ENCODE assay signal across 9 mouse cellular contexts in genomic region chr10:24596869-24597339, GRCm38 (mm10). TPM values are rescaled to one million over a fixed set of nuclear protein-coding genes. Genes with fewer than 3 reads are reported as not detected.
DNase-seq lines count a peak whose midpoint lies in the region; ATAC-seq and TF ChIP-seq lines count a peak whose summit lies in the region.
"Had no signal": no experiment of that assay in that cellular context is flagged by ENCODE, and none has a peak within 500 bp of the region (broad histone marks: within the 10 kb centered on the region; RNA-seq: fewer than 3 reads in every experiment).

No protein-coding gene starts in this region.

- TF ChIP-seq CTCF in embryonic fibroblast, embryonic 13.5 days (IDR thresholded peaks at IDR 0.05; ENCODE audit: borderline replicate concordance, insufficient read depth, low read length), result no peak

- H3K4me3 ChIP-seq in embryonic fibroblast, embryonic 13.5 days (ENCODE audit: insufficient read depth, low read length), result peak overlapping the region; percentile 61
- H3K4me3 ChIP-seq: erythroblast, embryonic 14.5 days had no signal

- 0 out of 2 replicates have a peak, but pooled peaks have one; percentile 50 for TF ChIP-seq POLR2A in embryonic fibroblast, embryonic 13.5 days (IDR thresholded peaks at IDR 0.05; ENCODE audit: low read depth, low read length)

- peaks cover 11% of the 10 kb centered on the region for H3K4me1 ChIP-seq in embryonic fibroblast, embryonic 13.5 days (ENCODE audit: control insufficient read depth, insufficient read depth, low read length)

- ATAC-seq in frontal cortex, adult (ENCODE audit: low TSS enrichment), result peak; percentile 38

- intact Hi-C loops in heart, postnatal 25 days (cut with DNase I), result loop anchor here (5.0 kb wide), 1 partner anchor 115 kb away; no protein-coding TSS in a partner anchor

- H3K27ac ChIP-seq in embryonic fibroblast, embryonic 13.5 days (ENCODE audit: insufficient read depth, low read length), result peak overlapping the region; percentile 71

- DNase-seq in frontal cortex, adult 2 months (ENCODE audit: extremely low spot score in 1 of 2, low spot score in 1 of 2), result no peak
- peak; percentile 23 for DNase-seq in heart, postnatal 25 days (ENCODE audit: low spot score)
- DNase-seq in lung, postnatal 10 days, result peak; percentile 82
- DNase-seq in right cerebral cortex, postnatal 25 days, result no peak
- DNase-seq in right cerebral cortex, postnatal 36 days (ENCODE audit: low spot score in 2 of 2), result no peak
- DNase-seq in embryo, embryonic 10.5 days (ENCODE audit: low spot score), result no peak

RNA-seq across cellular contexts. Expression of gene Ccn2, which starts 1.7 kb away (rescaled TPM):
- polyA plus RNA-seq in frontal cortex, adult 2 months (2012; rRNA removed), result 38.3 and 38.7 TPM in 2 replicates
- polyA plus RNA-seq in embryonic fibroblast, embryonic 13.5 days (2011; ENCODE audit: insufficient read length, low read depth, missing spikeins), result 483 and 1,320 TPM in 2 replicates
- 100 to 1,000 TPM in 1 of 2 experiments, 10 to 100 TPM in 1; 73.3 to 125 TPM for total RNA-seq in heart, postnatal 25 days (2021)
- polyA plus RNA-seq: erythroblast, embryonic 14.5 days had no signal

Comparison
In these comparisons a context has a peak if more than half of its experiments do, and no peak if none do; other contexts are left out.
1. DNase-seq: peak in heart, postnatal 25 days (single experiment) and lung, postnatal 10 days (single experiment); none in frontal cortex, adult 2 months (0 of 2), right cerebral cortex, postnatal 25 days (single experiment), right cerebral cortex, postnatal 36 days (0 of 2) and embryo, embryonic 10.5 days (single experiment).
2. RNA of gene Ccn2, which starts 1.7 kb away (polyA plus RNA-seq): 483 to 1,320 TPM in embryonic fibroblast, embryonic 13.5 days; 38.3 to 38.7 TPM in frontal cortex, adult 2 months; every median in the first group is over 10 times any median in the second.